Mouse (Mus musculus): Measurements from ENCODE around the gene Relb. TPM values are rescaled to one million over a fixed set of nuclear protein-coding genes. Genes with fewer than 3 reads are reported as not detected.

The Relb gene
- total RNA-seq, 1 experiment = 13.9 TPM

DNA sequence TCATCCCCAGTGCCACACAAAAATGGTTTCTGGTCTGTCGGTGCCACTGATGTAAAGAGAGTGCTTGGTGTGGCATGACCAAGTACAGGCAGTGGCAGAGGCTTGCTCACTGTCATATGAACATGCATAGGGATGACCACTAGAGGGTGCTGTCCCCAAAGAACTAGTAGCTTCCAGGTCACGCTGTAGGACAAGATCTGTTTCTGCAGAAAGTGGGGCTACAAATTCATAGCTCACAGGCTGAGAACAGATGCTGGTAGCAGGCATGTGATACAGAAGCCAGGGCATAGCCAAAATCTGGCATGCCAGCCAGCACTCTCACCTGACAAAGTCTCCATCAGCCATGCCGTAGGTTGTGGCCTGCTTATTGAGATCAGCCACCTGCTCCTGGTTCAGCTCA, 39.3 kb downstream of the Relb start:
- no peak overlapping the region for H3K4me3 ChIP-seq (ENCODE audit: insufficient read depth in 1 of 2, low read depth in 1 of 2, low read length in 2 of 2, poor library complexity in 1 of 2, severe bottlenecking in 1 of 2)
- peaks cover 5 to 27% of the 10 kb centered on the region in 2 experiments; a peak in 3 of 4 replicates for H3K4me1 ChIP-seq (ENCODE audit: control insufficient read depth in 2 of 2, insufficient read depth in 2 of 2, low read length in 2 of 2, poor library complexity in 1 of 2)
- H3K9me3 ChIP-seq (ENCODE audit: control insufficient read depth, insufficient read depth, low read depth, low read length) = no peaks in the 10 kb centered on the region
- H3K36me3 ChIP-seq (ENCODE audit: control insufficient read depth, insufficient read depth, low read length, poor library complexity, severe bottlenecking) = peaks cover 60% of the 10 kb centered on the region
- no peak overlapping the region for H3K27ac ChIP-seq (ENCODE audit: insufficient read depth, low read depth, low read length, poor library complexity, severe bottlenecking)
- H3K9ac ChIP-seq (ENCODE audit: insufficient read depth, low read depth, low read length, poor library complexity, severe bottlenecking) = no peak overlapping the region
- peak; percentile 76 for DNase-seq (ENCODE audit: low read depth, low spot score)
- in situ Hi-C loops (cut with MboI; ENCODE audit: low sequenced_read_pairs in 2 of 2, unreplicated experiment in 2 of 2) = no loop called here
- TF ChIP-seq ZC3H11A (IDR thresholded peaks at IDR 0.05; ENCODE audit: borderline replicate concordance, low read depth, low read length) = peak; percentile 44
- TF ChIP-seq ZNF384 (IDR thresholded peaks at IDR 0.05; ENCODE audit: low read depth, low read length) = no peak
- TF ChIP-seq HCFC1 (IDR thresholded peaks at IDR 0.05; ENCODE audit: borderline replicate concordance, insufficient read depth, low read length) = no peak

DNA sequence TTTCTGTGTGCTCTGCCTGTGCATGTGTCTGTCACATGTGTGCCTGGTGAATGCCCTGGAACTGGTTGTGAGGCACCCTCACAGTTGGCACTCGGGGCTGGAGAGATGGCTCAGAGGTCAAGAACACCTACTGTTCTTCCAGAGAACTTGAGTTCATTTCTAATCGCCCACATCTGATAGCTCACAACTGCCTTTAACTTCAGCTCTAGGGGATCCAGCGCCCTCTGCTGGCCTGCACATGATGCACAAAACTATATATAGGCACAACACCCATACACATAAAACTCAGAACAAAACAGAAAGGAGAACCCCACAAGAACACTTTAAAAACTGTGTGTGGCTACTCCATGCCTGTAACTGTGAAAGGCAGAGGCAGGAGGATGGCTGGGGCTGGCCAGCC, 40.0 kb downstream of the Relb start:
- peaks cover 63% of the 10 kb centered on the region for H3K36me3 ChIP-seq (ENCODE audit: control insufficient read depth, insufficient read depth, low read length, poor library complexity, severe bottlenecking)
- DNase-seq (ENCODE audit: low read depth, low spot score) = no peak
- TF ChIP-seq ZNF384 (IDR thresholded peaks at IDR 0.05; ENCODE audit: low read depth, low read length) (no peak), HCFC1 (IDR thresholded peaks at IDR 0.05; ENCODE audit: borderline replicate concordance, insufficient read depth, low read length) (no peak), MAFK (IDR thresholded peaks at IDR 0.05; ENCODE audit: insufficient read depth, low read depth, low read length) (no peak), CHD2 (IDR thresholded peaks at IDR 0.05; ENCODE audit: low read depth, low read length) (no peak), ZC3H11A (IDR thresholded peaks at IDR 0.05; ENCODE audit: borderline replicate concordance, low read depth, low read length) (no peak)
- no peak overlapping the region for H3K4me3 ChIP-seq (ENCODE audit: insufficient read depth in 1 of 2, low read depth in 1 of 2, low read length in 2 of 2, poor library complexity in 1 of 2, severe bottlenecking in 1 of 2)
- H3K27ac ChIP-seq (ENCODE audit: insufficient read depth, low read depth, low read length, poor library complexity, severe bottlenecking) = no peak overlapping the region
- no peaks in the 10 kb centered on the region for H3K9me3 ChIP-seq (ENCODE audit: control insufficient read depth, insufficient read depth, low read depth, low read length)
- in situ Hi-C loops (cut with MboI; ENCODE audit: low sequenced_read_pairs in 2 of 2, unreplicated experiment in 2 of 2) = no loop called here
- H3K9ac ChIP-seq (ENCODE audit: insufficient read depth, low read depth, low read length, poor library complexity, severe bottlenecking) = no peak overlapping the region
- H3K4me1 ChIP-seq (ENCODE audit: control insufficient read depth in 2 of 2, insufficient read depth in 2 of 2, low read length in 2 of 2, poor library complexity in 1 of 2) = peaks cover 5 to 25% of the 10 kb centered on the region in 2 experiments; a peak in 3 of 4 replicates

DNA sequence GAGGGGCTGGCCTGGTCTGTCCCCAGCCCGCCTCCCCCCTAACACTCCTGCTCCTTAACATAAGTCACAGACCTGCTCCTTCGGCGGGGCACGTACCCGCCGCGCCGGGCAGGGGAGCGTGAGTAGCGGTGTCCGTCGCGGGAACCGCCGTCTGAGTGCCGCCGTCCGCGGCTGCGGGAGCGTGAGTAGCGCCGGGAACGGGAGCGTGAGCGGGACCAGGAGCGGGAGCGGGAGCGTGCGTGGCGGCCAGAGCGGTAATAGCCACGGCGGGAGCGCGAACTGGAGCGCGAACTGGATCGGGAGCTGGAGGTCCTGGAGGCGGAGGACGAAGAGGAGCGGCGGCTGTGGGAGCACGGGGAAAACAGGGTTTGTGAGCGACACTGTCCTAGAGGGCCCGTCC, 43.0 kb downstream of the Relb start:
- no peaks in the 10 kb centered on the region for H3K9me3 ChIP-seq (ENCODE audit: control insufficient read depth, insufficient read depth, low read depth, low read length)
- H3K9ac ChIP-seq (ENCODE audit: insufficient read depth, low read depth, low read length, poor library complexity, severe bottlenecking) = peak overlapping the region; percentile 70
- no peak for DNase-seq (ENCODE audit: low read depth, low spot score)
- peaks cover 63% of the 10 kb centered on the region for H3K36me3 ChIP-seq (ENCODE audit: control insufficient read depth, insufficient read depth, low read length, poor library complexity, severe bottlenecking)
- H3K4me3 ChIP-seq (ENCODE audit: insufficient read depth in 1 of 2, low read depth in 1 of 2, low read length in 2 of 2, poor library complexity in 1 of 2, severe bottlenecking in 1 of 2) = peak overlapping the region; percentile 49 to 69; a peak in 3 of 4 replicates
- peaks cover 0 to 22% of the 10 kb centered on the region in 2 experiments; a peak in 3 of 4 replicates for H3K4me1 ChIP-seq (ENCODE audit: control insufficient read depth in 2 of 2, insufficient read depth in 2 of 2, low read length in 2 of 2, poor library complexity in 1 of 2)
- in situ Hi-C loops (cut with MboI; ENCODE audit: low sequenced_read_pairs in 2 of 2, unreplicated experiment in 2 of 2) = no loop called here
- no peak for TF ChIP-seq ZC3H11A (IDR thresholded peaks at IDR 0.05; ENCODE audit: borderline replicate concordance, low read depth, low read length)
- no peak for TF ChIP-seq HCFC1 (IDR thresholded peaks at IDR 0.05; ENCODE audit: borderline replicate concordance, insufficient read depth, low read length)
- peak; percentile 66; the same call in 1 of the 2 replicates for TF ChIP-seq CHD2 (IDR thresholded peaks at IDR 0.05; ENCODE audit: low read depth, low read length)
- H3K27ac ChIP-seq (ENCODE audit: insufficient read depth, low read depth, low read length, poor library complexity, severe bottlenecking) = no peak overlapping the region

DNA sequence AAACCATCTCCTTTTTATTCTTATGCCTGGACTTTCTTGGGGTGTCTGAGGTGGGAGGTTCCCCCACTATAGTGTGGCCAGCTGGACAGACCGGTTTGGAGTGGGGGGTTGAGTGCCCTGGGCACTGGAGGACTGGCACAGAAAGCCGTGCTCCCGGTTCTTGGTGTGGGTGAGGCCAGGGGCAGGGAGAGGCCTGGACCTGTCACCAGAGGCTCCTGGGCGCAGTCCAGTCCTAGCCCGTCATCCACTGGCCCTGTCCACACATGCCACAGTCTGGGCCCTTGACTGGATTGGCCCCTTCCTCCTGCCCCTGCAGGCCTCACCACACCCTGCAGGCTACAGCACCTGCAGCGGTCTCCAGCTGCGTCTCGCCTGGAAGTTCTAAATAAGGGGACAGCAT, 48.6 kb downstream of the Relb start:
- no peak for DNase-seq (ENCODE audit: low read depth, low spot score)
- no peak overlapping the region for H3K4me3 ChIP-seq (ENCODE audit: insufficient read depth in 1 of 2, low read depth in 1 of 2, low read length in 2 of 2, poor library complexity in 1 of 2, severe bottlenecking in 1 of 2)
- H3K36me3 ChIP-seq (ENCODE audit: control insufficient read depth, insufficient read depth, low read length, poor library complexity, severe bottlenecking) = peaks cover 44% of the 10 kb centered on the region
- H3K9me3 ChIP-seq (ENCODE audit: control insufficient read depth, insufficient read depth, low read depth, low read length) = no peaks in the 10 kb centered on the region
- in situ Hi-C loops (cut with MboI; ENCODE audit: low sequenced_read_pairs in 2 of 2, unreplicated experiment in 2 of 2) = no loop called here
- H3K9ac ChIP-seq (ENCODE audit: insufficient read depth, low read depth, low read length, poor library complexity, severe bottlenecking) = no peak overlapping the region
- TF ChIP-seq ZC3H11A (IDR thresholded peaks at IDR 0.05; ENCODE audit: borderline replicate concordance, low read depth, low read length) = no peak
- TF ChIP-seq CHD2 (IDR thresholded peaks at IDR 0.05; ENCODE audit: low read depth, low read length) = no peak
- no peak for TF ChIP-seq HCFC1 (IDR thresholded peaks at IDR 0.05; ENCODE audit: borderline replicate concordance, insufficient read depth, low read length)
- TF ChIP-seq ZNF384 (IDR thresholded peaks at IDR 0.05; ENCODE audit: low read depth, low read length) = no peak
- no peak for TF ChIP-seq MAFK (IDR thresholded peaks at IDR 0.05; ENCODE audit: insufficient read depth, low read depth, low read length)
- no peak overlapping the region for H3K27ac ChIP-seq (ENCODE audit: insufficient read depth, low read depth, low read length, poor library complexity, severe bottlenecking)
- peaks cover 1 to 33% of the 10 kb centered on the region in 2 experiments for H3K4me1 ChIP-seq (ENCODE audit: control insufficient read depth in 2 of 2, insufficient read depth in 2 of 2, low read length in 2 of 2, poor library complexity in 1 of 2)

DNA sequence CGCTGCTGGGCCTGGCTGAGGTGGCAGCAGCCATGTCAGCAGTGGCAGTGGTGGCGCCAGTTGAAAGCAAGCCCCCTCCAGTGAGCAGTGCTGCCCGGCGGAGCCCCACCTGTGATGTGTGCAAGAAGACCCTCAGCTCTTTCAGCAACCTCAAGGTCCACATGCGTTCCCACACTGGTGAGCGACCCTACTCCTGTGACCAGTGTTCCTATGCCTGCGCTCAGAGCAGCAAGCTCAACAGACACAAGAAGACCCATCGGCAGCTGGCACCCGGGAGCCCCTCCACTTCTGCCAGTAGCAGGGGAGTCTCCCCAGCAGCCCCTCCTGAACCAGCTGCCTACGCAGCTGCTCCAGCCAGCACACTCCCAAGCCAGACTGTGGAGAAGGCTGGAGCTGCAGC, 49.5 kb downstream of the Relb start:
- Histone ChIP-seq H3K4me1 (ENCODE audit: control insufficient read depth in 2 of 2, insufficient read depth in 2 of 2, low read length in 2 of 2, poor library complexity in 1 of 2) (peaks cover 5 to 36% of the 10 kb centered on the region in 2 experiments), H3K4me3 (ENCODE audit: insufficient read depth in 1 of 2, low read depth in 1 of 2, low read length in 2 of 2, poor library complexity in 1 of 2, severe bottlenecking in 1 of 2) (peak overlapping the region in 1 of 2 experiments; percentile 4; a peak in 2 of 4 replicates), H3K9ac (ENCODE audit: insufficient read depth, low read depth, low read length, poor library complexity, severe bottlenecking) (0 out of 2 replicates have a peak overlapping the region, but pooled peaks have one; percentile 13), H3K27ac (ENCODE audit: insufficient read depth, low read depth, low read length, poor library complexity, severe bottlenecking) (no peak overlapping the region), H3K9me3 (ENCODE audit: control insufficient read depth, insufficient read depth, low read depth, low read length) (no peaks in the 10 kb centered on the region), H3K36me3 (ENCODE audit: control insufficient read depth, insufficient read depth, low read length, poor library complexity, severe bottlenecking) (peaks cover 39% of the 10 kb centered on the region)
- DNase-seq (ENCODE audit: low read depth, low spot score) = no peak
- no peak for TF ChIP-seq HCFC1 (IDR thresholded peaks at IDR 0.05; ENCODE audit: borderline replicate concordance, insufficient read depth, low read length)
- TF ChIP-seq ZC3H11A (IDR thresholded peaks at IDR 0.05; ENCODE audit: borderline replicate concordance, low read depth, low read length) = no peak
- TF ChIP-seq ZNF384 (IDR thresholded peaks at IDR 0.05; ENCODE audit: low read depth, low read length) = no peak
- in situ Hi-C loops (cut with MboI; ENCODE audit: low sequenced_read_pairs in 2 of 2, unreplicated experiment in 2 of 2) = no loop called here
